Mouse (Mus musculus) spleen, postnatal 4 days (tissue): ENCODE results near the gene Brpf3.
"Not testable (repeated sequence)": the region's sequence is repeated elsewhere in the genome, so short reads cannot be mapped to it uniquely, and the experiment has no call there.

ENCODE experiments used
- DNase-seq, 2 experiments: peaks; one replicate each; pipeline ENCODE4 v3.0.0; 2022; ENCODE audit warnings: low spot score in 2 of 2

Brpf3 gene

DNA sequence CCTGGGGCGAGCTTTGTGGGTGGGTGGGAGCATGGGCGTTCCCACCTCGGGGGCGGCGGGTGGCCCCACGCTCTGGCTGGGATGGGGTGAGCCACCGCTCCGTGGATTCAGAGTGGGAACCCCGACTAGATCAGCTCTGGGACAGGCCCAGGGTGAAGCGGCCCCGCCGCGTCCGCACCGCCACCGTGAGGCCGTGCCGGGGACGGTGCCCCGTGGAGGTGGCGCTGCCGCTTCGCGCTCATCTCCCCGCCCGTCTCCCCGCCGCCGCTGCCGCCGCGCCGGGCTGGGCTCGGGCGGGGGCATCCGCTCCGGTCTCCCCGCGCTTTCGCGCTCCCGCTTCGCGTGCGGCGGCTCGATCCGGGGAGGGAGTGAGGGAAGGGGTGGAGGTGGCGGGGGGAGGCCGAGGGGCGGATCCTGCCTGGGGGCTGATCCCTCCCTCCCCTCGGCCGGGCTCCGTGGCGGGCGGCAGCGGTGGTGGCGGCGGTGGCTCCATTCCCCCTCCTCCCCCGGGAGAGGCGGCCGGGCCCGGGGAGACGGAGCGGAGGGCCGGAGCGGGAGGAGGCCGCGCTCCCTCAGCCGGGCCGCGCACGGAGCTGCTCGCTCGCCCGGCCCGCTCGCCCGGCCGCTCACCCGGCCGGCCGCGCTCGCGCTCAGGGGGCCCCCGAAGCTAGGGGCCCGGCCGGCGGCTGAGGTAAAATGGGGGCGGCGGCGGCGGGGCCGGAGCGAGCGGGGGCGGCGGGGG is at the start of gene Brpf3:
TSS of gene Brpf3 (plus strand) at position 420 of the 742 bp plus-strand sequence.
- DNase-seq, result peak; percentile 85 to 94

DNA sequence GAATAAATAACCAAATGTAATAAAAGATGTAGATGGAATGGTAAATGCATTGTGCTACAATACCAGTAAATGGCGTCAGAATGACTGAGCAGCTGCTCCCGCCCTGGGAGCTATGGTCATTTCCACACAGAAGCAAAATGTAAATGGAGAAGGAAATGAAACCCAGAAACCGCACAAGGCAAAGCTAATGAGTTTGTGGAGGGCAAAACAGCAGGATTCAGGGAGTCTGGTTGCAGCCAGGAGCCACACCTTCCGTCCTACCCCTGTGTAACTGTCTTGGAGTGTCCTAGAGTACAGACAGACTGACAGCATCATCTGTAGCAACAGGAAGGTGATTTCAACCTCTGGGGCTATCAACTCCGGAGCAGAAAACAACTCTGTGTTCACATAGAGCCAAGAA is 44.4 kb upstream of the Brpf3 start:
- DNase-seq, result no peak

DNA sequence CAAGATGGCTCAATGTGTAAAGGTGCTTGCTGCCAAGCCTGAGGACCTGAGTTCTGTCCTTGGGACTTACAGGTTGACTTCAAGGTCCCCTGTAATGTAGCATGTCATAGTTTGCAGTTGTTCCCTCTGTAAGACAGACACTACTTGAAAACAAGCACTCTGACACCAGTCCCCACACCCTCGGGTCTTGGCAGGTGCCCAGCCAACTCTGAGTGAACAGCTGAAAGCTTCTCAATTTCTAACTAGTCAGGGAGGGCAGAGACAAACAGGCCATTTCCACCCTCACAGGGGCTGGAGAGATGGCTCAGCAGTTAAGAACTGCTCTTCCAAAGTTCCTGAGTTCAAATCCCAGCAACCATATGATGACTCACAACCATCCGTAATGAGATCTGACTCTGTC is 43.4 kb upstream of the Brpf3 start:
- no peak for DNase-seq

DNA sequence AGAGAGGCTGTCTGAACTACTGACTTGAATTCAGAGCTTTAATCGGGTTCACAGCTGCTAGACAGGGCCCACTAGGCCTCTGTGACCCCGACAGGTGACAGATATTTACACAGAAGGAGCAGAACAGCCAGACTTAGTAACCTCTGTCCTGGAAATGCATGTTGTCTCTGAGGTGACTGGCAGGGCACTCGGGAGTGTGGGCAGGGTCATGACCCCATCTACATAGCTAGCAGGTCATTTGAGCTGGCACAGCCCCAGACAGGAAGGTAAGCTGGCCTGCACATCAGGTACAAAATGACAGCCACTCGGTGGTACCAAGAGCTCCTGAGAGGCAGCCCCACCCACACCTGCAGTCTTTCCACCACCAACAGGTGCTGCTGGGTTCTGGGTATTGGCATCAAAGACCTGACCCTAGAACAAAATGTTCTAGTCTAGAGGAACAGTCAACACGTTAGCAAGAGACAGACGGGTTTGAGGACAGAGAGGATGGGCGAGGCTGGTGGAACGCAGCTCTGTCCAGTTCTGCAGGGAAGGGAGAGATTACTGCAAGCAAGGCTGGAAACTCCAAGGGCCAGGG is 40.1 kb upstream of the Brpf3 start:
- no peak for DNase-seq

- DNase-seq, result peak; percentile 81 to 94
These were observed 39.0 kb upstream of the Brpf3 start for GRCm38 (mm10) chr17:28761871-28762270.

DNA sequence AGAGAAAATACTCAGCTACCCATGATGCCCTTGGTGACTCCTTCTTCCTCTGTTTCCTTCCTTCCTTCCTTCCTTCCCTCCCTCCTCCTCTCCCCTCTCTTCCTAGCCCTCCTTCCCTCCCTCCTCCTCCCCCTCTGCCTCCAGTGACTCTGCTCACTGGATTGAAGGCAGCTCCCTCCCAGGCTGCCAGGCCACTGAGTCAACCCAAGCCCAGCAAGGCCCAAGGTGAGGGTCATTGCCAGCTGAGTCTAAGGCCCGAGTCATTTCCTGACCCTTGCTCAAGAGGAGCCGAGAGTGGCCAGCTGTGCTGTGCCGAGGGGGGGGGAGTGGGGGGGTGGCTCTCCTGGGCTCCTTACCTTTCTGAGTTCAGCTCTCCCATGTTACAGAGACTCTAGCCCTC is 34.7 kb upstream of the Brpf3 start:
- DNase-seq, result no peak

DNA sequence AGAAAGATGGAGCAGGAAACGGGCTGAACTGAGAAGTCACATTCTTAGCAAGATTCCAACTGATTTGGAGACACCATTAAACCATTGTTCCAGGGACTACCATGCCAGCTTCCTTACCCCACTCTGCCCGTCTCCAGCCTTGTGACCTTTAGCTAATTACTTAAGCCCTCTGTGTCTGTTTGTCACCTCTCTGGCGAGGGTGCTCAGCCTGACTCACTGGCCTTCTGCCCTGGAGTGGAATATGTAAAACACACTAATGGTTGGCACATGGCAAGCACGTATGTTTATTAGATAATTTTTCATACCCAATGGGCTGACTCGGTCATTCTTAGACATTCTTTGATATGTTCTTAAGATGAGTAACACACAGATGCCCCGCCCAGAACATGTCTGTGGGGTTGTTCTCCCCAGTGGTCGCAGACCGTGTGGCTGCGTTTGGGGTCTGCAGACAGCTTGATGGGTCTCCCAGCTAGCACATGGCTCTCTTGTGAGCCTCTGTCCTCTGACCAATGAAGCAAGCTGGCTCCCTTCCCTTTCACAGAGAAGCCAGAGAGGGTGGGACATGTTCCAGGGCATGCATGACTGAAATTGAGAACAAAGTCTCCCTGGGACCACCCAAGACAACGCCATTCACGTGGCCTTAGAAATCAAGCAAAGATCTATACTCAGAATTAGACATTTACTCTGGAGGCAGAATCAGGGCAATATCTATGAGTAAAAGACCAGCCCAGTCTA is 33.9 kb upstream of the Brpf3 start:
- no peak for DNase-seq

GRCm38 (mm10) chr17:28769121-28769874 is 31.6 kb upstream of the Brpf3 start, which contains the start of gene Mapk13:
Mapk13 (plus strand) TSS chr17:28769297.
- no peak for DNase-seq

DNA sequence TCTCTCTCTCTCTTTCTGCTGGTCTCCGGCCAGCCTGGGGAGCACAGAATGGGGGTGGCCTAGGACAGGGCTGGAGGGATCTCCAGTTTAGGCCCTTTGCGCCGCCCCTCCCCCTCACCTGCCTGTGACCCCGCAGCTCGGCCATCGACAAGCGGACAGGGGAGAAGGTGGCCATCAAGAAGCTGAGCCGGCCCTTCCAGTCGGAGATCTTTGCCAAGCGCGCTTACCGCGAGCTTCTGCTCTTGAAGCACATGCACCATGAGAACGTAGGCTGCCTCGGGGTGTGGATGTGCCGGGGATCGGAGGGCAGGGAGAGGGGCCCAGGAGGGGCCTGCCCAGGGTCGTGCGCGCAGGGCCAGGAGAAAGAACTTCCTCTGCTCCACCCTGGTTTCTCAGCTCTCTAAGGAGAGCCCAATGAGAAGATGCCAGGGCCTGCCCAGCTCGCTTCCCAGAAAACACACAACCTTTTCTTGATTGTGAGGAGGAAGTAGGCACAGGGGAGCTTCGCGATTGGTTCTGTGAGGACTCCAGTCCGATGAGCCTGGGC is 30.9 kb upstream of the Brpf3 start:
- DNase-seq, result no peak

GRCm38 (mm10) chr17:28771289-28771688 is 29.6 kb upstream of the Brpf3 start:
- DNase-seq, result no peak

DNA sequence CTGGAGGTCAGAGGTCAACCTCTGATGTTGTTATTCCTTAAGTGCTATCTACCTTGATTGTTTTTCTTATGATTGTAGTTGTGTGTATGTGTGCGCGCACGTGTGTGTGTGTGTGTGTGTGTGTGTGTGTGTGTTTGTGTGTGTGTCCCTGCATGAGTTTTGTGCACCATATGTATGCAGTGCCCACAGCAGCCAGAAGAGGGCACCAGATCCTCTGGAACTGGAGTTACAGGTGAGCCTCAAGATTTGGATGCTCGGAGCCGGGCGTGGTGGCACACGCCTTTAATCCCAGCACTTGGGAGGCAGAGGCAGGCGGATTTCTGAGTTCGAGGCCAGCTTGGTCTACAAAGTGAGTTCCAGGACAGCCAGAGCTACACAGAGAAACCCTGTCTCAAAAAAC is 26.6 kb upstream of the Brpf3 start:
- DNase-seq, result not testable (repeated sequence)

DNA sequence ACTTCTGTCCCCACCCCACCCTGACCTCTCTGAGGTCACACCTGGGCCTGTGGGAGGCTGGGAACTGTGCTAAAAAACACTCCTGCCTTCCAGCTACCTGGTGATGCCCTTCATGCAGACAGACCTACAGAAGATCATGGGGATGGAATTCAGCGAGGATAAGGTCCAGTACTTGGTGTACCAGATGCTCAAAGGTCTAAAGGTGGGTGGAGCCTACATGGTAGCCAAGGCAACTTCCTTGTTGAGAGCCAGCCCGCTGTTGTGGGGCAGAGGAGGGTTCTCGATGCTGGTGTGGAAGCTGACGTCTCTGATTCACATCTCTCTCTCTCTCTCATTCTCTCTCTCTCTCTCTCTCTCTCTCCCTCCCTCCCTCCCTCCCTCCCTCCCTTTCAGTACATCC is 25.7 kb upstream of the Brpf3 start:
- no peak for DNase-seq

DNA sequence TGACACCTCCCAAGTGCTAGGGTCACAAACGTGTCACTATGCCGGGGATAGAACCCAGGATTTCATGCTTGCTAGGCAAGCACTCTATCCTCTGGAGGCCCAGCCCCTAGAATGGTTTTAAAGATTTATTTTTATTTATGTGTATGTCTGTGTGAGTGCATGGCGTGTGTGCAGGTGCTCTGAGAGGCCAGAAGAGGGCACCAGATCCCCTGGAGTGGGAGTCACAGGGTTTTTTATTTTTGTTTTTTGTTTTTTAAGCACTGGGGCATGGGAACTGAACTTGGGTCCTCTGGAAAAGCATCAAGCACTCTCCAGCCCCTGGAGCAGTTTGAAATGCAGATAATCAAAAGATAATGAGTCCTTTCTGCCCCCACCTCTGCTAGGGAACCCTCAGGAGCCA is 24.1 kb upstream of the Brpf3 start:
- DNase-seq, result no peak

GRCm38 (mm10) chr17:28777231-28778005 is 23.5 kb upstream of the Brpf3 start:
- DNase-seq, result no peak

- DNase-seq, result no peak
These were observed 21.2 kb upstream of the Brpf3 start for GRCm38 (mm10) chr17:28779735-28780134.

GRCm38 (mm10) chr17:28780836-28781235 is 20.1 kb upstream of the Brpf3 start:
- DNase-seq, result no peak

DNA sequence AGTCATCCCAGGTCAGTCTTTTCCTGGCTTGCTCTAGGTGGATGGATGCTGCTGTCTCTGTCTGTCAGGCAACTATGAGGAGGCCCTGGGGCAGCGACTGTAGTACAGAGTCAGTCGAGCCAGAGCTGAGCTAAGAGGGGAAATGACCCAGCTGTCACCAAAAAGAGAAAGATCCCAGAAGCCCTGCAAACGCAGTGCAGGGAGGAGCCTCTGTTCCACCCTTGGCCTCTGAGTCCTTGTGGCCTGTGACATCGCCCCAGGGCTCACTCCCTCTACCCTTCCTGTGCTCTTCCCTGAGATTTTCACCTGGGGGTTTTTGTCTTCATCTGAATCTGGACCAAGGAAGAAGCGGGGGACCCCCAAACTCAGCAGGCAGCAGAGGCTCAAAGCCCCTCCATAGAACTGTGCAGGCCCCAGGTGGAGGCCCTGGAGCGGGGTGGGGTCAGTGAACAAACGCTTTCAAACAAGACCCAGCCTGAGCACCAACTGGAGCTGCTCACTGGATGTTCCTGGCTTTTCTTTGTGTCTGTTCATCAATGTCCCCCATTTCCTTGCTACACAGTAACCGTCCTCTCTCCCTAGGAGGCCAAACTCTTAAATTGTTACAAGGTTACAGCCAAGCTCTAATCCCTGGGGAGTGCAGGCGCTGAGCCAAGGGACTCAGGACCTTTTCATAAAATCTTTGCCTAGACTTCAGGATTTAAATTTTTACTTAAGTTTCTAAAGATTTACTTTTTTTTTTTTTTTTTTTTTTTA is 19.4 kb upstream of the Brpf3 start:
- DNase-seq, result no peak

- no peak for DNase-seq
These were observed 15.9 kb upstream of the Brpf3 start for GRCm38 (mm10) chr17:28785036-28785435.

GRCm38 (mm10) chr17:28787507-28787906 is 13.4 kb upstream of the Brpf3 start:
- no peak for DNase-seq

- DNase-seq, result no peak
These were observed 3.9 kb upstream of the Brpf3 start for GRCm38 (mm10) chr17:28797031-28797430.
